Mouse (Mus musculus): Measurements from ENCODE around the gene Htr3b.

DNA sequence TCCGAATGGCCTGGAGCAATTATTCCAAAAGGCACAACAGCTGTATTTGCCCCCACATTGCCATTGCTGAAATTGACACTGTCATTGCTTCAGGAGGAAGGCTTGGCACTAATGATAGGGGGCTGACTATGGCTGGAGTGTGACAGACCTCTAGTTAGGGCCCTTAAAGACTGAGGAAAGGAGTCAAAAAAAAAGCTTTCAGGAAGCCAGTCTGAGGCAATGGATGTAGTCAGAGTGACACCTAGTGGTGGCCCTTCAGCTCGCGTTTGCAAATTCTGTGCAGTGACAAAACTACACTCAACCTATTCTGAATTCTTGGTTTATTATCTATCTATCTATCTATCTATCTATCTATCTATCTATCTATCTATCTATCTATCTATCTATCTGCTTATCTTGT, 7.7 kb upstream of the Htr3b start:
- TF ChIP-seq CTCF (IDR thresholded peaks at IDR 0.05; ENCODE audit: insufficient read depth, low read length) (peak; percentile 61), POLR2A (IDR thresholded peaks at IDR 0.05; ENCODE audit: borderline replicate concordance, extremely low read depth, low read depth, low read length) (no peak)

All from lung, adult 2 months (tissue).